Mouse (Mus musculus) CH12.LX (cell line): ENCODE measurements around the gene Cntrl.

Source experiments
- CHD2 ChIP-seq: IDR thresholded peaks from 2 replicates; pipeline ENCODE4 v1.6.1; 2011; ENCODE audit warnings: low read length, improper control_type of control experiment
- CTCF ChIP-seq, 2 experiments: IDR thresholded peaks in 1 of 2; conservative IDR thresholded peaks in 1 of 2; 2 replicates each; pipeline ENCODE4 v1.5.1; 2011 to 2012; ENCODE audit warnings: low read depth in 2 of 2, low read length in 2 of 2, improper control_type of control experiment in 1 of 2, inconsistent platforms in 1 of 2, mild to moderate bottlenecking in 1 of 2, moderate library complexity in 1 of 2
- HCFC1 ChIP-seq: IDR thresholded peaks from 2 replicates; pipeline ENCODE4 v1.6.1; 2012; ENCODE audit warnings: low read depth, mild to moderate bottlenecking, inconsistent platforms, low read length, improper control_type of control experiment
- MAFK ChIP-seq: IDR thresholded peaks from 2 replicates; pipeline ENCODE4 v1.6.1; 2011; ENCODE audit warnings: low read length, improper control_type of control experiment; ENCODE audit not compliant: insufficient replicate concordance
- POLR2A ChIP-seq: IDR thresholded peaks from 2 replicates; pipeline ENCODE4 v1.6.1; 2011; ENCODE audit warnings: low read depth, mild to moderate bottlenecking, improper control_type of control experiment, low read length
- RCOR1 ChIP-seq: conservative IDR thresholded peaks from 2 replicates; pipeline ENCODE4 v1.6.1; 2012; ENCODE audit warnings: low read depth, mild to moderate bottlenecking, inconsistent platforms, low read length, improper control_type of control experiment
- SIN3A ChIP-seq: IDR thresholded peaks from 2 replicates; pipeline ENCODE4 v1.6.1; 2012; ENCODE audit warnings: low read length, improper control_type of control experiment, inconsistent platforms
- ZC3H11A ChIP-seq: IDR thresholded peaks from 2 replicates; pipeline ENCODE4 v1.6.1; 2012; ENCODE audit warnings: low read depth, mild to moderate bottlenecking, inconsistent platforms, low read length, improper control_type of control experiment
- ZMIZ1 ChIP-seq: IDR thresholded peaks from 2 replicates; pipeline ENCODE4 v1.6.1; 2012; ENCODE audit warnings: low read depth, mild to moderate bottlenecking, inconsistent platforms, low read length, improper control_type of control experiment
- ZNF384 ChIP-seq: IDR thresholded peaks from 2 replicates; pipeline ENCODE4 v1.6.1; 2012; ENCODE audit warnings: low read depth, low read length, improper control_type of control experiment, inconsistent platforms

DNA sequence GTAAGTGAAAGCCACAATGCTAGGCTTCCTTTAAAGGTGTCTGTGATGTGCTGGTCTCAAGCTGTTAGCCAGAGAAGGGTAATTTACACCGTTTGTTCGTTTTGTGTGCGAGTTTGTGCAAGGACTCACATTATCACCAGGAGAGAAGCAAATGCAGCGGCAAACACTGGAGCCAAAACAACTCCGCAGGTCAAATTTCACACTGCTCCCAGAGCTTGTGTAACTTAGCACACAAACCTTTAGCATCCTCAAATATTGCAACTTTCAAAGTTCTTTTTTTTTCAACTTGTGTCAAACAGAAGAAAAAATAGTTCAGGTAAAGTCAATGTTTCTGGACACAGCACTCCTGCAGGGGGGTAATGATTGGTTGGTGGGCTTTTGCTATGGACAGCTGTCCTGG is 5.7 kb upstream of the Cntrl start:
- no peak for TF ChIP-seq CHD2
- no peak for TF ChIP-seq MAFK
- no peak for TF ChIP-seq RCOR1
- no peak for TF ChIP-seq SIN3A
- no peak for TF ChIP-seq CTCF (conservative IDR thresholded peaks at IDR 0.05 in 1 of 2, IDR thresholded peaks at IDR 0.05 in 1 of 2; ENCODE audit: low read depth in 2 of 2, low read length in 2 of 2)
- TF ChIP-seq POLR2A, result no peak
- no peak for TF ChIP-seq HCFC1
- TF ChIP-seq ZMIZ1, result no peak
- no peak for TF ChIP-seq ZC3H11A
- no peak for TF ChIP-seq ZNF384
